Mouse (Mus musculus): ENCODE measurements at regions not wholly inside any gene's neighbourhood (a gene's known extent, or its start where the extent isn't known, plus 50 kb on each side); places are given as distances from the start of the nearest gene placed in this dataset.

GRCm38 (mm10) chr1:71763530-71763929 lies 110.5 kb upstream of the Fn1 start:
- H3K4me2 ChIP-seq (replicated peaks; ENCODE audit: low read depth): no peak overlapping the region
- no peaks in the 10 kb centered on the region for H3K4me1 ChIP-seq (replicated peaks; ENCODE audit: control insufficient read depth, insufficient read depth, low read length)
- WGBS: 45% methylated on average over 2 of the region's 2 CpGs
- no peaks in the 10 kb centered on the region for H3K27me3 ChIP-seq (replicated peaks; ENCODE audit: control insufficient read depth, insufficient read depth, low read length)
- no peak for ATAC-seq
- H3K9ac ChIP-seq (ENCODE audit: low read depth, low read length): no peak overlapping the region
- H3K36me3 ChIP-seq (ENCODE audit: control insufficient read depth, insufficient read depth): no peaks in the 10 kb centered on the region
- H3K27ac ChIP-seq (ENCODE audit: low read depth, low read length): no peak overlapping the region
- H3K4me3 ChIP-seq (ENCODE audit: low read depth, low read length): no peak overlapping the region
- no peaks in the 10 kb centered on the region for H3K9me3 ChIP-seq (ENCODE audit: control insufficient read depth)
- no peak for TF ChIP-seq CTCF (IDR thresholded peaks at IDR 0.05; ENCODE audit: low read depth)

- Histone ChIP-seq H3K27me3 (replicated peaks; ENCODE audit: control insufficient read depth, insufficient read depth, low read length) (no peaks in the 10 kb centered on the region), H3K4me2 (replicated peaks; ENCODE audit: low read depth) (no peak overlapping the region), H3K4me1 (replicated peaks; ENCODE audit: control insufficient read depth, insufficient read depth, low read length) (no peaks in the 10 kb centered on the region), H3K9me3 (ENCODE audit: control insufficient read depth) (no peaks in the 10 kb centered on the region), H3K4me3 (ENCODE audit: low read depth, low read length) (no peak overlapping the region), H3K9ac (ENCODE audit: low read depth, low read length) (no peak overlapping the region), H3K27ac (ENCODE audit: low read depth, low read length) (no peak overlapping the region), H3K36me3 (ENCODE audit: control insufficient read depth, insufficient read depth) (no peaks in the 10 kb centered on the region)
- no peak for ATAC-seq
- WGBS: 66% methylated on average over 2 of the region's 2 CpGs
- no peak for TF ChIP-seq CTCF (IDR thresholded peaks at IDR 0.05; ENCODE audit: low read depth)
Measured at GRCm38 (mm10) chr1:71760342-71760741, 107.3 kb upstream of the Fn1 start.

- H3K4me1 ChIP-seq (replicated peaks; ENCODE audit: control insufficient read depth, insufficient read depth, low read length): no peaks in the 10 kb centered on the region
- ATAC-seq: no peak
- no peak overlapping the region for H3K9ac ChIP-seq (ENCODE audit: low read depth, low read length)
- no peaks in the 10 kb centered on the region for H3K9me3 ChIP-seq (ENCODE audit: control insufficient read depth)
- no peaks in the 10 kb centered on the region for H3K36me3 ChIP-seq (ENCODE audit: control insufficient read depth, insufficient read depth)
- no peak overlapping the region for H3K27ac ChIP-seq (ENCODE audit: low read depth, low read length)
- no peak overlapping the region for H3K4me3 ChIP-seq (ENCODE audit: low read depth, low read length)
- no peaks in the 10 kb centered on the region for H3K27me3 ChIP-seq (replicated peaks; ENCODE audit: control insufficient read depth, insufficient read depth, low read length)
- TF ChIP-seq CTCF (IDR thresholded peaks at IDR 0.05; ENCODE audit: low read depth): no peak
- WGBS: 80% methylated on average over 5 of the region's 5 CpGs
- no peak overlapping the region for H3K4me2 ChIP-seq (replicated peaks; ENCODE audit: low read depth)
Measured at GRCm38 (mm10) chr1:71757236-71757635, 104.2 kb upstream of the Fn1 start.

GRCm38 (mm10) chr1:71756159-71756558 lies 103.2 kb upstream of the Fn1 start:
- TF ChIP-seq CTCF (IDR thresholded peaks at IDR 0.05; ENCODE audit: low read depth): no peak
- Histone ChIP-seq H3K4me2 (replicated peaks; ENCODE audit: low read depth) (no peak overlapping the region), H3K9me3 (ENCODE audit: control insufficient read depth) (no peaks in the 10 kb centered on the region), H3K27ac (ENCODE audit: low read depth, low read length) (no peak overlapping the region), H3K4me1 (replicated peaks; ENCODE audit: control insufficient read depth, insufficient read depth, low read length) (no peaks in the 10 kb centered on the region), H3K4me3 (ENCODE audit: low read depth, low read length) (no peak overlapping the region), H3K36me3 (ENCODE audit: control insufficient read depth, insufficient read depth) (no peaks in the 10 kb centered on the region), H3K9ac (ENCODE audit: low read depth, low read length) (no peak overlapping the region), H3K27me3 (replicated peaks; ENCODE audit: control insufficient read depth, insufficient read depth, low read length) (no peaks in the 10 kb centered on the region)
- no peak for ATAC-seq
- 74% methylated on average over 2 of the region's 2 CpGs for WGBS

GRCm38 (mm10) chr1:71755435-71755834 lies 102.4 kb upstream of the Fn1 start:
- no peak overlapping the region for H3K27ac ChIP-seq (ENCODE audit: low read depth, low read length)
- H3K4me1 ChIP-seq (replicated peaks; ENCODE audit: control insufficient read depth, insufficient read depth, low read length): no peaks in the 10 kb centered on the region
- TF ChIP-seq CTCF (IDR thresholded peaks at IDR 0.05; ENCODE audit: low read depth): no peak
- no peaks in the 10 kb centered on the region for H3K27me3 ChIP-seq (replicated peaks; ENCODE audit: control insufficient read depth, insufficient read depth, low read length)
- WGBS: 28% methylated on average over 9 of the region's 9 CpGs
- H3K4me2 ChIP-seq (replicated peaks; ENCODE audit: low read depth): no peak overlapping the region
- no peak for ATAC-seq
- H3K9me3 ChIP-seq (ENCODE audit: control insufficient read depth): no peaks in the 10 kb centered on the region
- H3K4me3 ChIP-seq (ENCODE audit: low read depth, low read length): no peak overlapping the region
- H3K36me3 ChIP-seq (ENCODE audit: control insufficient read depth, insufficient read depth): no peaks in the 10 kb centered on the region
- H3K9ac ChIP-seq (ENCODE audit: low read depth, low read length): no peak overlapping the region

- H3K36me3 ChIP-seq (ENCODE audit: control insufficient read depth, insufficient read depth): no peaks in the 10 kb centered on the region
- H3K4me1 ChIP-seq (replicated peaks; ENCODE audit: control insufficient read depth, insufficient read depth, low read length): no peaks in the 10 kb centered on the region
- no peaks in the 10 kb centered on the region for H3K9me3 ChIP-seq (ENCODE audit: control insufficient read depth)
- no peak for ATAC-seq
- no peak overlapping the region for H3K4me3 ChIP-seq (ENCODE audit: low read depth, low read length)
- H3K27ac ChIP-seq (ENCODE audit: low read depth, low read length): no peak overlapping the region
- no peak overlapping the region for H3K4me2 ChIP-seq (replicated peaks; ENCODE audit: low read depth)
- 94% methylated on average over 1 of the region's 1 CpGs for WGBS
- no peak overlapping the region for H3K9ac ChIP-seq (ENCODE audit: low read depth, low read length)
- no peak for TF ChIP-seq CTCF (IDR thresholded peaks at IDR 0.05; ENCODE audit: low read depth)
- H3K27me3 ChIP-seq (replicated peaks; ENCODE audit: control insufficient read depth, insufficient read depth, low read length): no peaks in the 10 kb centered on the region
Measured at GRCm38 (mm10) chr1:71752351-71752750, 99.4 kb upstream of the Fn1 start.

- H3K27me3 ChIP-seq (replicated peaks; ENCODE audit: control insufficient read depth, insufficient read depth, low read length): no peaks in the 10 kb centered on the region
- H3K4me3 ChIP-seq (ENCODE audit: low read depth, low read length): no peak overlapping the region
- WGBS: 86% methylated on average over 1 of the region's 1 CpGs
- no peak overlapping the region for H3K9ac ChIP-seq (ENCODE audit: low read depth, low read length)
- H3K4me2 ChIP-seq (replicated peaks; ENCODE audit: low read depth): no peak overlapping the region
- no peaks in the 10 kb centered on the region for H3K4me1 ChIP-seq (replicated peaks; ENCODE audit: control insufficient read depth, insufficient read depth, low read length)
- H3K9me3 ChIP-seq (ENCODE audit: control insufficient read depth): no peaks in the 10 kb centered on the region
- no peak for TF ChIP-seq CTCF (IDR thresholded peaks at IDR 0.05; ENCODE audit: low read depth)
- H3K36me3 ChIP-seq (ENCODE audit: control insufficient read depth, insufficient read depth): no peaks in the 10 kb centered on the region
- ATAC-seq: no peak
- no peak overlapping the region for H3K27ac ChIP-seq (ENCODE audit: low read depth, low read length)
Measured at GRCm38 (mm10) chr1:71751601-71752000, 98.6 kb upstream of the Fn1 start.
